Mouse (Mus musculus) spleen, postnatal 36 days (tissue): ENCODE results near the gene Psmb3.

ENCODE experiments used
- DNase-seq, 2 experiments: peaks; one replicate each; pipeline ENCODE4 v3.0.0; 2022; ENCODE audit warnings: low spot score in 2 of 2, mixed read lengths in 1 of 2

The Psmb3 gene

GRCm38 (mm10) chr11:97666794-97667193 lies 36.4 kb upstream of the Psmb3 start:
- DNase-seq: no peak

GRCm38 (mm10) chr11:97668160-97668559 lies 35.0 kb upstream of the Psmb3 start:
- no peak for DNase-seq

- DNase-seq: no peak
These were observed 33.9 kb upstream of the Psmb3 start for GRCm38 (mm10) chr11:97669268-97669667.

GRCm38 (mm10) chr11:97669829-97670228 lies 33.4 kb upstream of the Psmb3 start:
- no peak for DNase-seq

- no peak for DNase-seq
These were observed 32.7 kb upstream of the Psmb3 start for GRCm38 (mm10) chr11:97670234-97671176.

GRCm38 (mm10) chr11:97671177-97671527 lies 32.0 kb upstream of the Psmb3 start:
- no peak for DNase-seq

- no peak for DNase-seq
These were observed 30.1 kb upstream of the Psmb3 start for GRCm38 (mm10) chr11:97673148-97673547.

GRCm38 (mm10) chr11:97676050-97676754 lies 27.0 kb upstream of the Psmb3 start:
- no peak for DNase-seq

- DNase-seq: no peak
These were observed 25.8 kb upstream of the Psmb3 start for GRCm38 (mm10) chr11:97677381-97677780.

GRCm38 (mm10) chr11:97677842-97678241 lies 25.4 kb upstream of the Psmb3 start:
- no peak for DNase-seq

- no peak for DNase-seq
These were observed 24.9 kb upstream of the Psmb3 start for GRCm38 (mm10) chr11:97678301-97678700.

GRCm38 (mm10) chr11:97680430-97680829 lies 22.8 kb upstream of the Psmb3 start:
- DNase-seq: no peak

GRCm38 (mm10) chr11:97682504-97683055 lies 20.6 kb upstream of the Psmb3 start:
- DNase-seq: no peak

- DNase-seq: peak; percentile 86 to 88
These were observed 19.0 kb upstream of the Psmb3 start for GRCm38 (mm10) chr11:97684063-97684680.

GRCm38 (mm10) chr11:97684766-97685165 lies 18.4 kb upstream of the Psmb3 start:
- DNase-seq: no peak

- DNase-seq: peak; percentile 93 to 94
These were observed 17.4 kb upstream of the Psmb3 start, which contains the start of gene Cisd3 for GRCm38 (mm10) chr11:97685613-97686321. Gene Cisd3 (plus strand): TSS chr11:97685826.

GRCm38 (mm10) chr11:97686322-97686908 lies 16.8 kb upstream of the Psmb3 start:
- no peak for DNase-seq

- DNase-seq: no peak
These were observed 16.1 kb upstream of the Psmb3 start for GRCm38 (mm10) chr11:97687061-97687460.

GRCm38 (mm10) chr11:97689861-97690260 lies 13.3 kb upstream of the Psmb3 start:
- peak; percentile 44 to 50 for DNase-seq

- no peak for DNase-seq
These were observed 8.8 kb upstream of the Psmb3 start for GRCm38 (mm10) chr11:97694435-97694834.
